Mouse (Mus musculus): ENCODE results near the gene Cel. TPM values are rescaled to one million over a fixed set of nuclear protein-coding genes. Genes with fewer than 3 reads are reported as not detected.

Cel gene
- total and polyA plus RNA-seq, 2 experiments: 0.11 to 70.5 TPM

GRCm38 (mm10) chr2:28538817-28539128, 24.4 kb downstream of the Cel start:
- no peak overlapping the region for H3K4me3 ChIP-seq (ENCODE audit: insufficient read depth, low read depth, low read length)
- TF ChIP-seq CTCF (IDR thresholded peaks at IDR 0.05; ENCODE audit: low read depth, low read length): no peak
- no peak for TF ChIP-seq POLR2A (IDR thresholded peaks at IDR 0.05; ENCODE audit: extremely low read depth, insufficient read depth, low read length)
- no peak for DNase-seq (ENCODE audit: extremely low read depth, low read depth, low spot score)
- 0 out of 2 replicates have a peak, but pooled peaks cover 2% of the 10 kb centered on the region for H3K4me1 ChIP-seq (ENCODE audit: control insufficient read depth, insufficient read depth, low read length)
- no peaks in the 10 kb centered on the region for H3K27me3 ChIP-seq (ENCODE audit: control insufficient read depth, insufficient read depth, low read length)
- H3K9ac ChIP-seq (ENCODE audit: low read depth, low read length): no peak overlapping the region
- no peaks in the 10 kb centered on the region for H3K36me3 ChIP-seq (ENCODE audit: control insufficient read depth, insufficient read depth, low read length)
- H3K27ac ChIP-seq (replicated peaks; ENCODE audit: insufficient read depth, low read depth, low read length): no peak overlapping the region
- WGBS: 83% methylated on average over 1 of the region's 1 CpGs
- H3K79me2 ChIP-seq (ENCODE audit: control insufficient read depth, insufficient read depth, low read length): no peaks in the 10 kb centered on the region

GRCm38 (mm10) chr2:28537995-28538816, 25.0 kb downstream of the Cel start:
- TF ChIP-seq CTCF (IDR thresholded peaks at IDR 0.05; ENCODE audit: low read depth, low read length) (no peak), POLR2A (IDR thresholded peaks at IDR 0.05; ENCODE audit: extremely low read depth, insufficient read depth, low read length) (no peak)
- Histone ChIP-seq H3K4me3 (ENCODE audit: insufficient read depth, low read depth, low read length) (no peak overlapping the region), H3K27me3 (ENCODE audit: control insufficient read depth, insufficient read depth, low read length) (no peaks in the 10 kb centered on the region), H3K27ac (replicated peaks; ENCODE audit: insufficient read depth, low read depth, low read length) (no peak overlapping the region), H3K79me2 (ENCODE audit: control insufficient read depth, insufficient read depth, low read length) (no peaks in the 10 kb centered on the region), H3K9ac (ENCODE audit: low read depth, low read length) (no peak overlapping the region), H3K36me3 (ENCODE audit: control insufficient read depth, insufficient read depth, low read length) (no peaks in the 10 kb centered on the region), H3K4me1 (ENCODE audit: control insufficient read depth, insufficient read depth, low read length) (0 out of 2 replicates have a peak, but pooled peaks cover 2% of the 10 kb centered on the region)
- no peak for DNase-seq (ENCODE audit: extremely low read depth, low read depth, low spot score)
- WGBS: 90% methylated on average over 8 of the region's 8 CpGs

GRCm38 (mm10) chr2:28537634-28537920, 25.6 kb downstream of the Cel start:
- H3K36me3 ChIP-seq (ENCODE audit: control insufficient read depth, insufficient read depth, low read length): no peaks in the 10 kb centered on the region
- H3K4me3 ChIP-seq (ENCODE audit: insufficient read depth, low read depth, low read length): no peak overlapping the region
- no peak for TF ChIP-seq POLR2A (IDR thresholded peaks at IDR 0.05; ENCODE audit: extremely low read depth, insufficient read depth, low read length)
- no peak for TF ChIP-seq CTCF (IDR thresholded peaks at IDR 0.05; ENCODE audit: low read depth, low read length)
- H3K79me2 ChIP-seq (ENCODE audit: control insufficient read depth, insufficient read depth, low read length): no peaks in the 10 kb centered on the region
- 76% methylated on average over 4 of the region's 4 CpGs for WGBS
- H3K4me1 ChIP-seq (ENCODE audit: control insufficient read depth, insufficient read depth, low read length): 0 out of 2 replicates have a peak, but pooled peaks cover 4% of the 10 kb centered on the region
- no peak for DNase-seq (ENCODE audit: extremely low read depth, low read depth, low spot score)
- no peak overlapping the region for H3K9ac ChIP-seq (ENCODE audit: low read depth, low read length)
- no peaks in the 10 kb centered on the region for H3K27me3 ChIP-seq (ENCODE audit: control insufficient read depth, insufficient read depth, low read length)
- no peak overlapping the region for H3K27ac ChIP-seq (replicated peaks; ENCODE audit: insufficient read depth, low read depth, low read length)

- H3K36me3 ChIP-seq (ENCODE audit: control insufficient read depth, insufficient read depth, low read length): no peaks in the 10 kb centered on the region
- TF ChIP-seq CTCF (IDR thresholded peaks at IDR 0.05; ENCODE audit: low read depth, low read length) (no peak), POLR2A (IDR thresholded peaks at IDR 0.05; ENCODE audit: extremely low read depth, insufficient read depth, low read length) (no peak)
- peak overlapping the region; percentile 3; the same call in 1 of the 2 replicates for H3K27ac ChIP-seq (replicated peaks; ENCODE audit: insufficient read depth, low read depth, low read length)
- no peaks in the 10 kb centered on the region for H3K27me3 ChIP-seq (ENCODE audit: control insufficient read depth, insufficient read depth, low read length)
- 77% methylated on average over 11 of the region's 11 CpGs for WGBS
- no peak for DNase-seq (ENCODE audit: extremely low read depth, low read depth, low spot score)
- no peak overlapping the region for H3K4me3 ChIP-seq (ENCODE audit: insufficient read depth, low read depth, low read length)
- no peak overlapping the region for H3K9ac ChIP-seq (ENCODE audit: low read depth, low read length)
- no peaks in the 10 kb centered on the region for H3K79me2 ChIP-seq (ENCODE audit: control insufficient read depth, insufficient read depth, low read length)
- H3K4me1 ChIP-seq (ENCODE audit: control insufficient read depth, insufficient read depth, low read length): 0 out of 2 replicates have a peak, but pooled peaks cover 4% of the 10 kb centered on the region
These were observed 26.2 kb downstream of the Cel start for GRCm38 (mm10) chr2:28536766-28537633.

- H3K27ac ChIP-seq (replicated peaks; ENCODE audit: insufficient read depth, low read depth, low read length): 0 out of 2 replicates have a peak overlapping the region, but pooled peaks have one; percentile 3
- H3K36me3 ChIP-seq (ENCODE audit: control insufficient read depth, insufficient read depth, low read length): no peaks in the 10 kb centered on the region
- 0 out of 2 replicates have a peak, but pooled peaks cover 4% of the 10 kb centered on the region for H3K4me1 ChIP-seq (ENCODE audit: control insufficient read depth, insufficient read depth, low read length)
- no peak overlapping the region for H3K4me3 ChIP-seq (ENCODE audit: insufficient read depth, low read depth, low read length)
- WGBS: 57% methylated on average over 4 of the region's 4 CpGs
- no peaks in the 10 kb centered on the region for H3K27me3 ChIP-seq (ENCODE audit: control insufficient read depth, insufficient read depth, low read length)
- TF ChIP-seq CTCF (IDR thresholded peaks at IDR 0.05; ENCODE audit: low read depth, low read length) (no peak), POLR2A (IDR thresholded peaks at IDR 0.05; ENCODE audit: extremely low read depth, insufficient read depth, low read length) (no peak)
- no peak for DNase-seq (ENCODE audit: extremely low read depth, low read depth, low spot score)
- no peak overlapping the region for H3K9ac ChIP-seq (ENCODE audit: low read depth, low read length)
- H3K79me2 ChIP-seq (ENCODE audit: control insufficient read depth, insufficient read depth, low read length): no peaks in the 10 kb centered on the region
These were observed 27.0 kb downstream of the Cel start for GRCm38 (mm10) chr2:28536166-28536565.

Measured in liver, adult 2 months (tissue).